Mouse (Mus musculus) forebrain, embryonic 13.5 days (tissue): Measurements from ENCODE around the gene Rbm3. TPM values are rescaled to one million over a fixed set of nuclear protein-coding genes. Genes with fewer than 3 reads are reported as not detected.
"Not testable (repeated sequence)": the region's sequence is repeated elsewhere in the genome, so short reads cannot be mapped to it uniquely, and the experiment has no call there.

Experiments
- ATAC-seq: fragments of 200-750 bp; cut with Nextera tagmentation; 2 replicates; pipeline ENCODE4 v1.8.0; 2017
- H3K27ac ChIP-seq: fragments of 300-500 bp; sonication (generic); 2 replicates; pipeline ENCODE4 v1.5.1; 2015; ENCODE audit warnings: inconsistent platforms, mild to moderate bottlenecking, moderate library complexity
- H3K27me3 ChIP-seq: fragments of 300-500 bp; sonication (generic); 2 replicates; pipeline ENCODE4 v1.6.1; 2015; ENCODE audit warnings: mild to moderate bottlenecking, inconsistent platforms
- H3K36me3 ChIP-seq: fragments of 300-500 bp; sonication (generic); 2 replicates; pipeline ENCODE4 v1.6.1; 2015; ENCODE audit warnings: mild to moderate bottlenecking, inconsistent platforms; ENCODE audit not compliant: poor library complexity, severe bottlenecking
- H3K4me1 ChIP-seq: fragments of 300-500 bp; sonication (generic); 2 replicates; pipeline ENCODE4 v1.6.1; 2015; ENCODE audit warnings: inconsistent platforms
- H3K4me2 ChIP-seq: fragments of 300-500 bp; sonication (generic); 2 replicates; pipeline ENCODE4 v1.6.1; 2015; ENCODE audit warnings: inconsistent platforms, mild to moderate bottlenecking, moderate library complexity
- H3K4me3 ChIP-seq: fragments of 300-500 bp; sonication (generic); 2 replicates; pipeline ENCODE4 v1.5.1; 2015; ENCODE audit warnings: mild to moderate bottlenecking, inconsistent platforms
- H3K9ac ChIP-seq: fragments of 300-500 bp; sonication (generic); 2 replicates; pipeline ENCODE4 v1.6.1; 2015; ENCODE audit warnings: mild to moderate bottlenecking, inconsistent platforms
- H3K9me3 ChIP-seq: fragments of 300-500 bp; sonication (generic); replicated peaks from 2 replicates; pipeline ENCODE4 v1.6.1; 2016; ENCODE audit warnings: inconsistent platforms
- WGBS: fragments of 180-500 bp; shearing (Covaris S2); methylation state at CpG from one replicate; pipeline ENCODE4 v1.1.7; 2015; 5-methylcytosine and 5-hydroxymethylcytosine counted together
- polyA plus RNA-seq: library from polyadenylated mRNA; unstranded; fragments of >200 nt; fragmentation: Nextera tagmentation; extraction: Ambion mirVana; gene quantifications from 2 replicates; pipeline ENCODE4 v1.2.1, GENCODE M21; 2015

Rbm3 gene
- polyA plus RNA-seq, 1 experiment from 2014 or later: 483 TPM

GRCm38 (mm10) chrX:8117264-8117663, 28.4 kb downstream of the Rbm3 start:
- Histone ChIP-seq H3K27me3 (no peaks in the 10 kb centered on the region), H3K4me3 (no peak overlapping the region), H3K9me3 (0 out of 2 replicates have a peak, but pooled peaks cover 5% of the 10 kb centered on the region), H3K9ac (no peak overlapping the region), H3K4me1 (no peaks in the 10 kb centered on the region), H3K4me2 (no peak overlapping the region), H3K36me3 (no peaks in the 10 kb centered on the region), H3K27ac (no peak overlapping the region)
- no peak for ATAC-seq

- Histone ChIP-seq H3K27me3 (no peaks in the 10 kb centered on the region), H3K27ac (no peak overlapping the region), H3K36me3 (no peaks in the 10 kb centered on the region), H3K4me1 (no peaks in the 10 kb centered on the region), H3K4me3 (no peak overlapping the region), H3K4me2 (no peak overlapping the region), H3K9me3 (0 out of 2 replicates have a peak, but pooled peaks cover 5% of the 10 kb centered on the region), H3K9ac (no peak overlapping the region)
- 76% methylated on average over 4 of the region's 4 CpGs for WGBS
- no peak for ATAC-seq
Measured at GRCm38 (mm10) chrX:8115275-8115674, 30.4 kb downstream of the Rbm3 start.

GRCm38 (mm10) chrX:8105019-8105418, 40.7 kb downstream of the Rbm3 start:
- no peak overlapping the region for H3K4me3 ChIP-seq
- 92% methylated on average over 3 of the region's 3 CpGs for WGBS
- H3K4me1 ChIP-seq: peaks cover 7% of the 10 kb centered on the region; the same call in 1 of the 2 replicates
- H3K27me3 ChIP-seq: no peaks in the 10 kb centered on the region
- H3K9me3 ChIP-seq: no peaks in the 10 kb centered on the region
- H3K9ac ChIP-seq: no peak overlapping the region
- no peak overlapping the region for H3K27ac ChIP-seq
- ATAC-seq: no peak
- no peak overlapping the region for H3K4me2 ChIP-seq
- no peaks in the 10 kb centered on the region for H3K36me3 ChIP-seq

GRCm38 (mm10) chrX:8102213-8102668, 43.4 kb downstream of the Rbm3 start:
- no peak for ATAC-seq
- no peak overlapping the region for H3K4me3 ChIP-seq
- no peaks in the 10 kb centered on the region for H3K9me3 ChIP-seq
- no peak overlapping the region for H3K9ac ChIP-seq
- no peaks in the 10 kb centered on the region for H3K27me3 ChIP-seq
- H3K4me2 ChIP-seq: no peak overlapping the region
- no peaks in the 10 kb centered on the region for H3K36me3 ChIP-seq
- H3K27ac ChIP-seq: no peak overlapping the region
- peaks cover 7% of the 10 kb centered on the region; the same call in 1 of the 2 replicates for H3K4me1 ChIP-seq
- 68% methylated on average over 7 of the region's 7 CpGs for WGBS

- no peak overlapping the region for H3K4me2 ChIP-seq
- H3K9me3 ChIP-seq: no peaks in the 10 kb centered on the region
- H3K4me1 ChIP-seq: peaks cover 7% of the 10 kb centered on the region; the same call in 1 of the 2 replicates
- no peak overlapping the region for H3K4me3 ChIP-seq
- no peaks in the 10 kb centered on the region for H3K36me3 ChIP-seq
- peak; percentile 58 for ATAC-seq
- H3K9ac ChIP-seq: no peak overlapping the region
- peak overlapping the region; percentile 81 for H3K27ac ChIP-seq
- WGBS: 17% methylated on average over 3 of the region's 3 CpGs
- H3K27me3 ChIP-seq: no peaks in the 10 kb centered on the region
Measured at GRCm38 (mm10) chrX:8101017-8101416, 44.7 kb downstream of the Rbm3 start.

GRCm38 (mm10) chrX:8099435-8099834, 46.2 kb downstream of the Rbm3 start:
- Histone ChIP-seq H3K27ac (no peak overlapping the region), H3K4me2 (no peak overlapping the region), H3K9me3 (no peaks in the 10 kb centered on the region), H3K27me3 (no peaks in the 10 kb centered on the region), H3K4me3 (no peak overlapping the region), H3K36me3 (no peaks in the 10 kb centered on the region), H3K9ac (no peak overlapping the region), H3K4me1 (peaks cover 7% of the 10 kb centered on the region; the same call in 1 of the 2 replicates)
- 60% methylated on average over 4 of the region's 4 CpGs for WGBS
- ATAC-seq: no peak

GRCm38 (mm10) chrX:8096787-8097242, 48.9 kb downstream of the Rbm3 start:
- Histone ChIP-seq H3K4me2 (peak overlapping the region; percentile 45), H3K36me3 (no peaks in the 10 kb centered on the region), H3K27ac (no peak overlapping the region), H3K27me3 (no peaks in the 10 kb centered on the region), H3K9ac (0 out of 2 replicates have a peak overlapping the region, but pooled peaks have one; percentile 16), H3K9me3 (no peaks in the 10 kb centered on the region), H3K4me1 (peaks cover 7% of the 10 kb centered on the region; the same call in 1 of the 2 replicates), H3K4me3 (peak overlapping the region; percentile 29)
- WGBS: 23% methylated on average over 18 of the region's 19 CpGs
- ATAC-seq: peak; percentile 94

- H3K9me3 ChIP-seq, H3K9ac ChIP-seq, H3K36me3 ChIP-seq, H3K4me1 ChIP-seq, H3K27me3 ChIP-seq, H3K27ac ChIP-seq: not testable (repeated sequence)
- WGBS: 17% methylated on average over 18 of the region's 48 CpGs
- peak overlapping the region; percentile 27 for H3K4me3 ChIP-seq
- peak; percentile 91 for ATAC-seq
- peak overlapping the region; percentile 46 for H3K4me2 ChIP-seq
Measured at GRCm38 (mm10) chrX:8096068-8096786, 49.5 kb downstream of the Rbm3 start.

GRCm38 (mm10) chrX:8095546-8095945, 50.1 kb downstream of the Rbm3 start:
- H3K4me3 ChIP-seq: peak overlapping the region; percentile 27
- no peaks in the 10 kb centered on the region for H3K36me3 ChIP-seq
- H3K4me1 ChIP-seq: peaks cover 4% of the 10 kb centered on the region; the same call in 1 of the 2 replicates
- no peaks in the 10 kb centered on the region for H3K9me3 ChIP-seq
- no peaks in the 10 kb centered on the region for H3K27me3 ChIP-seq
- no peak for ATAC-seq
- peak overlapping the region; percentile 46 for H3K4me2 ChIP-seq
- WGBS: 85% methylated on average over 10 of the region's 10 CpGs
- H3K9ac ChIP-seq: no peak overlapping the region
- no peak overlapping the region for H3K27ac ChIP-seq

GRCm38 (mm10) chrX:8090954-8091347, 54.7 kb downstream of the Rbm3 start:
- H3K9me3 ChIP-seq, H3K27me3 ChIP-seq, H3K27ac ChIP-seq, H3K4me2 ChIP-seq, ATAC-seq, H3K9ac ChIP-seq, H3K4me1 ChIP-seq, H3K36me3 ChIP-seq, H3K4me3 ChIP-seq: not testable (repeated sequence)
- WGBS: 77% methylated on average over 5 of the region's 5 CpGs

GRCm38 (mm10) chrX:8090346-8090953, 55.2 kb downstream of the Rbm3 start, which contains the start of gene Was:
Gene Was, minus strand, starts transcription at chrX:8090498.
- Histone ChIP-seq H3K4me3 (no peak within 1 kb of the TSS), H3K4me1 (no peaks in the 10 kb centered on the region), H3K4me2 (no peak within 1 kb of the TSS), H3K9me3 (no peaks in the 10 kb centered on the region), H3K27ac (no peak within 1 kb of the TSS), H3K9ac (no peak within 1 kb of the TSS), H3K27me3 (no peaks in the 10 kb centered on the region), H3K36me3 (no peaks in the 10 kb centered on the region)
- ATAC-seq: no peak
- WGBS: 87% methylated on average over 14 of the region's 14 CpGs

GRCm38 (mm10) chrX:8089746-8090145, 55.9 kb downstream of the Rbm3 start:
- no peak overlapping the region for H3K4me3 ChIP-seq
- 92% methylated on average over 3 of the region's 3 CpGs for WGBS

More at GRCm38 (mm10) chrX:8089746-8090145, 55.9 kb downstream of the Rbm3 start:
- no peak for ATAC-seq
- Histone ChIP-seq H3K4me1 (no peaks in the 10 kb centered on the region), H3K27me3 (no peaks in the 10 kb centered on the region), H3K9me3 (no peaks in the 10 kb centered on the region), H3K9ac (no peak overlapping the region), H3K4me2 (no peak overlapping the region), H3K27ac (no peak overlapping the region), H3K36me3 (no peaks in the 10 kb centered on the region)
